Mouse (Mus musculus): ENCODE data around the gene Glb1l.

GRCm38 (mm10) chr1:75214886-75215285 is 4.3 kb upstream of the Glb1l start:
- TF ChIP-seq CTCF (IDR thresholded peaks at IDR 0.05; ENCODE audit: extremely low read depth, insufficient read depth, low read length) (no peak), POLR2A (IDR thresholded peaks at IDR 0.05; ENCODE audit: extremely low read depth, insufficient read depth, low read length) (no peak)

All from cortical plate, adult 2 months (tissue).